Mouse (Mus musculus) 416B (cell line): Measurements from ENCODE around the gene Olfr1408.

ENCODE experiments used
- DNase-seq: peaks from one replicate; pipeline ENCODE4 v3.0.0; 2011; ENCODE audit warnings: low read depth

The Olfr1408 gene

GRCm38 (mm10) chr1:173137274-173137673 lies at the start of gene Olfr1408:
Gene Olfr1408, minus strand, starts transcription at chr1:173137374.
- no peak for DNase-seq

DNA sequence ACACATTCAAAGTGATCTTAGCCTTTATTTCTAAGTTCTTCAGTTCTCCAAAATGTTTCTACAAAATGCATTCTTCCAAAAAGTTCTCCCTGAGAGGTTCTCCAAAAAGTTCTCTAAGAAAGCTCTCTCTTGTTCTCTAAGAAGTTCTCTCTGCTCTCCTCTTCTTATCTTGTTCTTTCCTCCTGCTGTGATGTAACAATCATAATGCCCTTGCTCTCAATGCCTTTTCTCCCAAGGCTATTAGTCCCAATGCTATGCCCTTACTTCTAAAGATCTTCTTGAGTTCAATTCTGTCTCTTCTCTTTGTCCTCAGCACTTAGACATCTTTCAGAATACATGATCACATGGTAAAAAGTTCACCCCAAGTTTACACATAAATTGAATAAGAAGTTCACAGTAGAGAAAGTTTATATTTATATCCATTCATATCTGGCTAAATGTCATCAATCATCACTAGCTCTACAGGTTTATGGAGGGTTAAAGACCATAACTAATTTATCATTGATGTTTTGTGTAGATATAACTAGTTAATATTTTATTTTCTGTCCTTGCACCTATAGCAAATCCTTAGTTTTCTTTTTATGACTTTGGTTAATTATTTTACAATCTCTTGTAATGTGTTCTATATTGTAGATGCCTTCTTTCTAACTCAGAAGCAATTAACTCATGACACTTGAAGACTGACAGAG lies 37.1 kb upstream of the Olfr1408 start:
- no peak for DNase-seq
